Mouse (Mus musculus) forebrain, embryonic 13.5 days (tissue): ENCODE measurements around the gene Fanca. TPM values are rescaled to one million over a fixed set of nuclear protein-coding genes. Genes with fewer than 3 reads are reported as not detected.
A peak's percentile ranks its signal among the peaks of the same experiment; 100 is the strongest.

Source experiments
- ATAC-seq: fragments of 200-750 bp; cut with Nextera tagmentation; 2 replicates; pipeline ENCODE4 v1.8.0; 2017
- H3K27ac ChIP-seq: fragments of 300-500 bp; sonication (generic); 2 replicates; pipeline ENCODE4 v1.5.1; 2015; ENCODE audit warnings: inconsistent platforms, mild to moderate bottlenecking, moderate library complexity
- H3K27me3 ChIP-seq: fragments of 300-500 bp; sonication (generic); 2 replicates; pipeline ENCODE4 v1.6.1; 2015; ENCODE audit warnings: mild to moderate bottlenecking, inconsistent platforms
- H3K36me3 ChIP-seq: fragments of 300-500 bp; sonication (generic); 2 replicates; pipeline ENCODE4 v1.6.1; 2015; ENCODE audit warnings: mild to moderate bottlenecking, inconsistent platforms; ENCODE audit not compliant: poor library complexity, severe bottlenecking
- H3K4me1 ChIP-seq: fragments of 300-500 bp; sonication (generic); 2 replicates; pipeline ENCODE4 v1.6.1; 2015; ENCODE audit warnings: inconsistent platforms
- H3K4me2 ChIP-seq: fragments of 300-500 bp; sonication (generic); 2 replicates; pipeline ENCODE4 v1.6.1; 2015; ENCODE audit warnings: inconsistent platforms, mild to moderate bottlenecking, moderate library complexity
- H3K4me3 ChIP-seq: fragments of 300-500 bp; sonication (generic); 2 replicates; pipeline ENCODE4 v1.5.1; 2015; ENCODE audit warnings: mild to moderate bottlenecking, inconsistent platforms
- H3K9ac ChIP-seq: fragments of 300-500 bp; sonication (generic); 2 replicates; pipeline ENCODE4 v1.6.1; 2015; ENCODE audit warnings: mild to moderate bottlenecking, inconsistent platforms
- H3K9me3 ChIP-seq: fragments of 300-500 bp; sonication (generic); replicated peaks from 2 replicates; pipeline ENCODE4 v1.6.1; 2016; ENCODE audit warnings: inconsistent platforms
- WGBS: fragments of 180-500 bp; shearing (Covaris S2); methylation state at CpG from one replicate; pipeline ENCODE4 v1.1.7; 2015; 5-methylcytosine and 5-hydroxymethylcytosine counted together
- polyA plus RNA-seq: library from polyadenylated mRNA; unstranded; fragments of >200 nt; fragmentation: Nextera tagmentation; extraction: Ambion mirVana; gene quantifications from 2 replicates; pipeline ENCODE4 v1.2.1, GENCODE M21; 2015

The Fanca gene
- 23.0 and 24.0 TPM in 2 replicates for polyA plus RNA-seq

DNA sequence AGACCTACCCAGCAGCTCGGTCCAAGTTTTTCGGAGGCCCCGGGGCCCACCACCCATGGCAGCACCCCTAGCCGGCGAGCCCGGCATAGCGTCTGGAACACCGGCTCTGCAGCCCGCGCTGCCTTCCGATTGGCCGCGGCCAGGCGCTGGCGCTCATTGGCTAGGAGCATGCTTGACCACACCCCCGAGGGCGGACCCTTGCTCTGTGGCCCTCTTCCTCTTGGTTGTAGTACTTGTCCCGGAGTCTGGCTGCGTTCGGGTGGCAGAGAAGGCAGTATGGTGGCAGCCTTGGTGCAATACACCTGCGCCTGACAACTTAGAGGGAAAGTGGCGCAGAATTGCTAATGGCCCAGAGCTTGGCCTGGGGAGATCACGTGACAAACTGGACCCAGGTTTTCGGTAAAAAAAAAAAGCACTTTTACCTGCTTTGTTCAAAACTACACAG, at the start of gene Fanca:
TSS of gene Fanca (minus strand) at position 110 of the 445 bp plus-strand sequence.
- no peaks in the 10 kb centered on the region for H3K27me3 ChIP-seq
- H3K9ac ChIP-seq, result peak within 1 kb of the TSS; percentile 75
- peak within 1 kb of the TSS; percentile 83 for H3K4me2 ChIP-seq
- ATAC-seq, result peak; percentile 99
- no peak within 1 kb of the TSS for H3K27ac ChIP-seq
- H3K9me3 ChIP-seq, result no peaks in the 10 kb centered on the region
- peak within 1 kb of the TSS; percentile 60 for H3K4me3 ChIP-seq
- WGBS, result under 1% methylated on average over 23 of the region's 24 CpGs
- H3K36me3 ChIP-seq, result no peaks in the 10 kb centered on the region
- H3K4me1 ChIP-seq, result peaks cover 16% of the 10 kb centered on the region

DNA sequence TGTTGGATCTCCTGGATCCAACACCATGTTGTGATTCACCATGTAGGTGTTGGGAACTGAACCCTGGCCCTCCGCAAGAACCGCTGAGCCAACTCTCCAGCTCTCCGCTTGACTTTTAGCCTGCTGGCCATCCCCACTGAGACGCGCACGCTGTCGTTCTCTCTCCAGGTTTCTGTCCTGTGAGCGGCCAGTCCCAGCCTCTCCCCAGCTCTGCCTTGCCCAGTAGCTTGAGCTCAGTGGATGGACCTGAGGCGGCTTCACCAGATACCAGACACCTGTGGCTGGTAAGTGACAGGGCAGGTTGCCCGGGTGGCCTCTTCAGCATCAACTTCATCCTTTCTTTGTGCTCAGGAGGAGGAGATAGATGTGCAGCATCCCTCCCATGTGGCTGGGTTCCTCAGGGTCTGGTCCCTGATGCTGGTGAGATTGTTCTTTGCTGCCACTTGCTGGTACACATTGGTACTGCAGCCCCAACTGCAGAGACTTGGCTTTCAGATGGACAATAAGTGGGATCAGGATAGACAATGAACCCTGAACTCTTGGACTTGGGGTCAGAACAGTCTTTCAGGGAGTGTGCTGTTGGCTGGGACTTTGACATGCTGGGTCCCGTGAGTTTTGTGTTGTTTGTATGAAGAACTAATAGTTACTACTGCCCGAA, 42.8 kb upstream of the Fanca start:
- H3K9ac ChIP-seq, result no peak overlapping the region; the same call in 1 of the 2 replicates
- no peaks in the 10 kb centered on the region for H3K9me3 ChIP-seq
- WGBS, result 32% methylated on average over 12 of the region's 12 CpGs
- H3K27me3 ChIP-seq, result no peaks in the 10 kb centered on the region
- H3K4me3 ChIP-seq, result no peak overlapping the region
- H3K4me1 ChIP-seq, result no peaks in the 10 kb centered on the region
- peaks cover 67% of the 10 kb centered on the region for H3K36me3 ChIP-seq
- H3K4me2 ChIP-seq, result no peak overlapping the region
- 0 out of 2 replicates have a peak overlapping the region, but pooled peaks have one; percentile 2 for H3K27ac ChIP-seq
- ATAC-seq, result peak; percentile 81

DNA sequence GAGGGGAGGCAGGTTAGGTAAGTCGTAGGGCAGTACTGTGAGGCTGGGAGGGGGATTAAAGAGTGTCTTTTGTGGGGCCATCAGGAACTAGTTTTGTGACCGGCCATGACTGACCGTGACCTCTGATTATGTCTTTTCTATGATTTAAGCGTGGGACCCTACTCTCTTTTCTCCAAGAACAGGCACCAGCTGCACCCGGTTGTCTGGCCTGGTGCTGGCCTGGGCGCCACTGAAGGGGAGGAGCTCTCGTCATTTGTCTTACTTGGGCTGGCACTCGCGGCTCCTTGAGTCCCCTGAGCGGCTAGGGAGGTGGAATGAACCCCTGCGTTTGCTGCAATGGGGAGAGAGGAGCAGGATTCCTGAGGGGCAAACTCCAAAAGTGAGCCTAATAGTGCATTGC, 34.8 kb upstream of the Fanca start:
- H3K9me3 ChIP-seq, result no peaks in the 10 kb centered on the region
- H3K4me3 ChIP-seq, result no peak overlapping the region
- no peak for ATAC-seq
- 54% methylated on average over 11 of the region's 11 CpGs for WGBS
- H3K4me1 ChIP-seq, result peaks cover 9% of the 10 kb centered on the region; the same call in 1 of the 2 replicates
- H3K4me2 ChIP-seq, result no peak overlapping the region
- no peak overlapping the region for H3K9ac ChIP-seq
- no peaks in the 10 kb centered on the region for H3K27me3 ChIP-seq
- no peak overlapping the region for H3K27ac ChIP-seq
- H3K36me3 ChIP-seq, result peaks cover 26% of the 10 kb centered on the region

DNA sequence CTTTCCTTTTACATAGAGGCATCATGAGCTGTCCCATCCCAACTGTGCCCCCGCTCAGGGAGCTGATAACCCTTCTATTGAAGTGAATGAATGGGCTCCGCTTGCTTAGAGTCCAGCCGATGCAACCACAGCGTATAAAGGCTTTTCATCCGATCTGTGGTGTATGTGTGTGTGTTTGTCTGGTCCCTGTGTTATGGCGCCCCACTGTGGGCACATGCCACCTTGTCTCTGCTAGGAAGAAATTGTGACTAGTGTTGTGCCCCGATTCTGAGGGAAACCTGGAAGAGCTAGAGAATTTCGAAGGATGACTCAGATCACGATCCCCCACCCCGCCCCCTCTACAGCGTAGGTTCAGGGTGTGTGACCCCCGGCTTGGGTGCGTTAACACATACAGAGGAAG, 34.4 kb upstream of the Fanca start:
- H3K9me3 ChIP-seq, result no peaks in the 10 kb centered on the region
- no peak overlapping the region for H3K4me2 ChIP-seq
- H3K4me3 ChIP-seq, result no peak overlapping the region
- H3K9ac ChIP-seq, result no peak overlapping the region
- no peak overlapping the region for H3K27ac ChIP-seq
- 0 out of 2 replicates have a peak, but pooled peaks have one; percentile 21 for ATAC-seq
- no peaks in the 10 kb centered on the region for H3K27me3 ChIP-seq
- WGBS, result 54% methylated on average over 13 of the region's 13 CpGs
- peaks cover 12% of the 10 kb centered on the region; the same call in 1 of the 2 replicates for H3K4me1 ChIP-seq
- H3K36me3 ChIP-seq, result peaks cover 29% of the 10 kb centered on the region

DNA sequence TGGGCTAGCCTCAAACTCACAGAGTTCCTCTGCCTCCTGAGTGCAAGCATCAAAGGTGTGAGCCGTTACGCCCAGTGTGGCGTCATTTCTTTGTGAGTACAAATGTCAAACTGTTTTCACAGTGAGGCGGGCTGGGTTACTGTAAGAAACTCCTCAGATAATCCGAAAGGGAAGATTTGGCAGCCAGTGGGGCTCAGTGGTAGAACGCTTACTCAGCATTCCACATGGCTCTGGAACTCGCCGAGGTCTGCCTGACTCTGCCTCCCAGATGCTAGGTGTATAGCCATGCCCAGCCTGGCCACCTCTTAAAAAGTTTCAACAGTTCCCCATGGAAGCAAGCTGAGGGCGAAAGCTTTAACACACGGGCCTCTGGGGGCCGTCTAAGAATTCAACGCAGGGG, 33.7 kb upstream of the Fanca start:
- 88% methylated on average over 12 of the region's 12 CpGs for WGBS
- ATAC-seq, result no peak

DNA sequence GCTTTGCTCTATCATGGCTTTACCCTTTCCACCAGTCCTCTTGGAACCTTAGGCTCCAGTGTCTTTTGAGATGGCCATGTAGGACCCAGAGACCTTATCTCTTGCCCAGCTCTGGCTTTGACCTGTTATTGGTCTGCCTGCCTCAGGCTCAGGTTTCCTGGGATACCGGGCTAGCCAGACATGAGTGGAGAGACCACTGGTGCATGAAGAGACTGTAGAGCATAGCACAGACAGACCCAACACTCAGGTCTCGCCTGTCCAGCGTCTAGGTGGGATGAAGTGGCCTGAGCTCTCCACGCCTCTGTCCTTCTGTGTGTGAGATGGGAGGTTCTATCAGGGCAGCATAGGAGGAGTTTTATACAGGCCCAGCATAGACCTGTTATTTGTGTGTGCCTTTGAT, 30.7 kb upstream of the Fanca start:
- no peak overlapping the region for H3K4me2 ChIP-seq
- peaks cover 12% of the 10 kb centered on the region; the same call in 1 of the 2 replicates for H3K4me1 ChIP-seq
- H3K9me3 ChIP-seq, result no peaks in the 10 kb centered on the region
- H3K4me3 ChIP-seq, result no peak overlapping the region
- H3K27ac ChIP-seq, result no peak overlapping the region
- WGBS, result 92% methylated on average over 4 of the region's 4 CpGs
- no peaks in the 10 kb centered on the region for H3K27me3 ChIP-seq
- ATAC-seq, result no peak
- H3K36me3 ChIP-seq, result peaks cover 12% of the 10 kb centered on the region; the same call in 1 of the 2 replicates
- H3K9ac ChIP-seq, result no peak overlapping the region

More for the DNA sequence above, 33.7 kb upstream of the Fanca start:
- Histone ChIP-seq H3K9me3 (no peaks in the 10 kb centered on the region), H3K27ac (no peak overlapping the region), H3K9ac (no peak overlapping the region), H3K27me3 (no peaks in the 10 kb centered on the region), H3K4me2 (no peak overlapping the region), H3K36me3 (peaks cover 24% of the 10 kb centered on the region), H3K4me3 (no peak overlapping the region), H3K4me1 (peaks cover 12% of the 10 kb centered on the region; the same call in 1 of the 2 replicates)

DNA sequence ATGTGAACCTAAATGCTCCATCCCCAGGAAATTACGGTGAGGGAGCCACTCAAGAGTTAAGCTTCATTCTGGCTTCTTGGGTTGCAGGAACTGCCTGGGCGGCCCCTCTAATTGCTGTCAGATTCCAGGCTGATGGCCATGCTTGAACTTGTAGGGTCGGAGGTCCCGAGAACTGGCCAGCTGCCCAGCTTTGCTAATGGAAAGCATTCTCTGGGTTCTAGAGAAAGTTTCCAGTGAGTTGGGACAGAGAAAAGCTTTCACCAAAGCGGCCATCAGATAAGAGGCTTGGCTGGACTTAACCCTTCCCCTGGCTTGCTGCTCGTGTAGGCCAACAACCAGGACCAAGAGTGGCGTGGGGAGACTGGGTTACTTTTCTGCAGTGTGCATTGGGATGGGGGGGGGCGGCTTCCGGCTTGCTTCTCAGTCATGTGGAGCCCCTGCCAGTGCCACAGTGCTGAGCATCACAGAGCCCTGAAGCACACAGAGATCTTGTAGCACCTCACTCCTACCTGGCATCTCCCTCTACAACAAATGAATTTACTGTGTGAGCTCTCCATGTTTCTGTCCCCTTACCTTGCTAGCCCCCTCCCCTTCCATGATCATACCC, 30.0 kb upstream of the Fanca start:
- H3K4me2 ChIP-seq, result no peak overlapping the region
- no peak for ATAC-seq
- H3K27ac ChIP-seq, result no peak overlapping the region

DNA sequence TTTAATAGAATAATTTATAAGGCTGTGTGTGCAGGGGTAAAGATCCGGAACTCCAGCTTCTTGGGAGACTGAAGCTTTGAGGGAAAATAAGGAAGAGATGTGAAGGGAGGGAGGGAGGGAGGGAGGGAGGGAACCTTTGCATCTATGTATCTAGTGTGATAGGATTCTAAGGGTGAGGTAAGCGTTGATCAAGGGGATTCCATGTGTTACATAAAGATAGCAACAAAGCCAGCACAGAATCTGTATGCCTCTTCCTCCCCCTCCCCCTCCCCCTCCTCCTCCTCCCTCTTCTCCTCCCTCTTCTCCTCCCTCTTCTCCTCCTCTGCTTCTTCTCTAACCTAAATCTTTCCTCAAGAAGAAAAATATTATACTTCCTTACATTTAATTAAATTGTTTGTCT, 28.9 kb upstream of the Fanca start:
- Histone ChIP-seq H3K4me1 (peaks cover 12% of the 10 kb centered on the region; the same call in 1 of the 2 replicates), H3K9ac (no peak overlapping the region), H3K4me2 (no peak overlapping the region), H3K36me3 (peaks cover 12% of the 10 kb centered on the region; the same call in 1 of the 2 replicates), H3K9me3 (no peaks in the 10 kb centered on the region), H3K4me3 (no peak overlapping the region), H3K27ac (no peak overlapping the region), H3K27me3 (no peaks in the 10 kb centered on the region)
- ATAC-seq, result no peak
- WGBS, result 81% methylated on average over 2 of the region's 2 CpGs

More for the DNA sequence above, 30.0 kb upstream of the Fanca start:
- Histone ChIP-seq H3K9ac (no peak overlapping the region), H3K27me3 (no peaks in the 10 kb centered on the region), H3K36me3 (peaks cover 12% of the 10 kb centered on the region; the same call in 1 of the 2 replicates), H3K4me1 (peaks cover 12% of the 10 kb centered on the region; the same call in 1 of the 2 replicates), H3K4me3 (no peak overlapping the region), H3K9me3 (no peaks in the 10 kb centered on the region)
- 64% methylated on average over 9 of the region's 9 CpGs for WGBS

DNA sequence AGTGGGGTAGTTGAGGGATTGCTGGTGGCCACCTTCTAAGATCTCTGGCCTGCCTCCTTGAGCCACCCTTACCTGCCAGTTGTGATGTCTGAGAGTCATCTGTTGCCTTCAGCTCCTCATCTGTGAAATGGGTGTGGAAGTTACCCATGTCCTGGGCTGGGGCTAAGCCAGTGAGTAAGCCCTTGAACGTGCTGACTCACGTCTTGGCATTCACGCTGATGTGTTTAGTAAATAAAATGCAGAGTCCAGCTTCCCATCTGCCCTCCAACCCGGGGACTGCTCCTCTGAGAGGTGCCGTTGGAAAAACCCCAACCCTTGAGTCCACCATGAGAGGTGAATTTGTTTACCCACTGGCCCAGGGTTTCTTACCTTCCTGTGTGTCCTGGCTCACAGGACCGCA, 27.5 kb upstream of the Fanca start:
- peaks cover 12% of the 10 kb centered on the region; the same call in 1 of the 2 replicates for H3K4me1 ChIP-seq
- peaks cover 17% of the 10 kb centered on the region; the same call in 1 of the 2 replicates for H3K36me3 ChIP-seq
- H3K4me2 ChIP-seq, result no peak overlapping the region
- H3K4me3 ChIP-seq, result no peak overlapping the region
- no peaks in the 10 kb centered on the region for H3K9me3 ChIP-seq
- WGBS, result 93% methylated on average over 6 of the region's 6 CpGs
- H3K27ac ChIP-seq, result no peak overlapping the region
- no peak for ATAC-seq
- no peaks in the 10 kb centered on the region for H3K27me3 ChIP-seq
- H3K9ac ChIP-seq, result no peak overlapping the region

DNA sequence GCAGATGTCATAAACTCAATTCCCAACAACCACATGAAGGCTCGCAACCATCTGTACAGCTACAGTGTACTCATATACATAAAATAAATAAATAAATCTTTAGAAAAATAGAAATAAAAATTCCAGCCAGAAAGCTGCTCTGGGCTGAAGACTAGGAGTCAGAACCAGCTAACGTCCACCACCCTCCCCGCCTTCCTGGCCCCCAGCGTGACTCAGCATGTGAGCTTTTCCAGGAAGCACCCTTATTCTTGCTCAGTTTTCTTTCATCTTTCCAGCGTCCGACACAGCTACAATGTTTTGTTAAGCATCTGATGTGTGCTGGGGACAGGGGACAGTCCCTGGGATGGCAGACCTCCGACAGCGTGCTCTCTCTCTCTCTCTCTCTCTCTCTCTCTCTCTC, 26.8 kb upstream of the Fanca start:
- whole genome bisulfite sequencing, result 91% methylated on average over 8 of the region's 8 CpGs
- ATAC-seq, result no peak
- Histone ChIP-seq H3K36me3 (peaks cover 18% of the 10 kb centered on the region; the same call in 1 of the 2 replicates), H3K9ac (no peak overlapping the region), H3K4me1 (peaks cover 12% of the 10 kb centered on the region; the same call in 1 of the 2 replicates), H3K27ac (no peak overlapping the region), H3K9me3 (no peaks in the 10 kb centered on the region), H3K4me2 (no peak overlapping the region), H3K27me3 (no peaks in the 10 kb centered on the region), H3K4me3 (no peak overlapping the region)

DNA sequence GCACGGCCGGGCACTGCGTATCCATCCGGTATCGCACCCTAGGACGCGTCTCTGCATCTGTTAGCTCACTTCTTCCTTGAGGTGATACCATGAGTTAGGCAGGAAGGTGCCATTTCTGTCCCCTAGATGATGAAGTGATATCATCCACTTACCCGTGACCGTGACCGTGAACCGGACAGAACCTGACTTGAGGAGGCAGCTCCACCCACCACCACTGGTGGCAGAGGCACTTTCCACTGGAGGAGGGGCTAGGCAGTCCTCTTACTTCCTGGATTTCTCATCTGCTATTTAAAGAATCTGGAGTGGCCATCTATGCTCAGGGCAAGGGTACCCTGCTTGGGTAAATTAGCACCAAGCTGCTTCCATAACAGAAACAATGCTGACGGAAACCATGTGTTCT, 25.0 kb upstream of the Fanca start:
- WGBS, result 95% methylated on average over 12 of the region's 12 CpGs
- no peak overlapping the region for H3K4me2 ChIP-seq
- no peak overlapping the region for H3K9ac ChIP-seq
- 0 out of 2 replicates have a peak, but pooled peaks cover 5% of the 10 kb centered on the region for H3K9me3 ChIP-seq
- no peak for ATAC-seq
- no peak overlapping the region for H3K4me3 ChIP-seq
- H3K27ac ChIP-seq, result no peak overlapping the region
- H3K4me1 ChIP-seq, result peaks cover 5% of the 10 kb centered on the region; the same call in 1 of the 2 replicates
- peaks cover 19% of the 10 kb centered on the region; the same call in 1 of the 2 replicates for H3K36me3 ChIP-seq
- no peaks in the 10 kb centered on the region for H3K27me3 ChIP-seq

DNA sequence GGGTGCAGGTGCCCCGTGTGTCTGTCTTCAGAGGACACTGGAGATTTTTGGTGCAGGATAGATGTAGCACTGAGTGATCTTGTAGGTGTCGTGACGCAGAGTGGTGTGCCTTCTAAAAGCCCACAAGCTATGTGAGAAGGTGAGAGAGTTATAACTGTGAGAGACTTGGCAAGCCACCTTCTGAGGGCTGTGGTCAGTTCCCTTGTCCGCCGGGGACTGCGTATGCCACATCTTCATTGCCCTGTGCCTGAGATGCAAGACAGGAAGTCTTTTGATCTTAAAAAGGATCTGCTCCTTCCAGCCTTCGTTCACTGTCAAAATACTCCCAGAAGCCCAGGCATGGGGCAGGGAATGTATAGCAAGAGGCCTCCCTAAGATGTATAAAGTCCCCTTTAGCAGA, 24.5 kb upstream of the Fanca start:
- H3K4me3 ChIP-seq, result no peak overlapping the region
- no peak overlapping the region for H3K9ac ChIP-seq
- H3K4me2 ChIP-seq, result no peak overlapping the region
- no peak overlapping the region for H3K27ac ChIP-seq
- H3K36me3 ChIP-seq, result peaks cover 14% of the 10 kb centered on the region; the same call in 1 of the 2 replicates
- H3K9me3 ChIP-seq, result 0 out of 2 replicates have a peak, but pooled peaks cover 5% of the 10 kb centered on the region
- ATAC-seq, result no peak
- H3K27me3 ChIP-seq, result no peaks in the 10 kb centered on the region
- no peaks in the 10 kb centered on the region; the same call in 1 of the 2 replicates for H3K4me1 ChIP-seq
- WGBS, result 85% methylated on average over 7 of the region's 7 CpGs
